Mouse (Mus musculus) neural tube, embryonic 13.5 days (tissue): ENCODE data around the gene Wwox. TPM values are rescaled to one million over a fixed set of nuclear protein-coding genes. Genes with fewer than 3 reads are reported as not detected.

Experiments
- polyA plus RNA-seq: library from polyadenylated mRNA; unstranded; fragments of >200 nt; fragmentation: Nextera tagmentation; extraction: Ambion mirVana; gene quantifications from 2 replicates; pipeline ENCODE4 v1.2.1, GENCODE M21; 2015

Gene Wwox
- polyA plus RNA-seq, 1 experiment from 2014 or later, result 12.8 TPM

Other genes with a start within 250 kb of the Wwox start
- 21.4 and 26.6 TPM in 2 replicates for gene Vat1l, start 234.0 kb upstream of the Wwox start, polyA plus RNA-seq
- gene Clec3a, start 21.6 kb upstream of the Wwox start, polyA plus RNA-seq, result not detected in 2 replicates